Mouse (Mus musculus) ES-Bruce4 (cell line): Measurements from ENCODE around the gene Gm47429. TPM values are rescaled to one million over a fixed set of nuclear protein-coding genes. Genes with fewer than 3 reads are reported as not detected.
A peak's percentile ranks its signal among the peaks of the same experiment; 100 is the strongest.
"Not testable (repeated sequence)": the region's sequence is repeated elsewhere in the genome, so short reads cannot be mapped to it uniquely, and the experiment has no call there.

Experiments
- H3K27ac ChIP-seq: 2 replicates; pipeline ENCODE4 v1.5.1; 2012; ENCODE audit warnings: low read length, inconsistent platforms; ENCODE audit not compliant: insufficient read depth
- H3K27me3 ChIP-seq: 2 replicates; pipeline ENCODE4 v1.6.1; 2012; ENCODE audit warnings: mild to moderate bottlenecking, low read length, inconsistent platforms; ENCODE audit not compliant: control insufficient read depth, poor library complexity, insufficient read depth, severe bottlenecking
- H3K36me3 ChIP-seq: 2 replicates; pipeline ENCODE4 v1.6.1; 2012; ENCODE audit warnings: inconsistent platforms, mild to moderate bottlenecking, low read length, moderate library complexity; ENCODE audit not compliant: control insufficient read depth, poor library complexity, insufficient read depth, severe bottlenecking
- H3K4me1 ChIP-seq: one replicate; pipeline ENCODE4 v1.8.1; 2011; ENCODE audit warnings: low read length; ENCODE audit not compliant: control insufficient read depth, insufficient read depth
- H3K4me3 ChIP-seq: 2 replicates; pipeline ENCODE4 v1.5.1; 2011; ENCODE audit warnings: low read depth, mild to moderate bottlenecking, low read length
- H3K9ac ChIP-seq: 2 replicates; pipeline ENCODE4 v1.6.1; 2012; ENCODE audit warnings: low read depth, mild to moderate bottlenecking, inconsistent platforms; ENCODE audit not compliant: poor library complexity, severe bottlenecking
- H3K9me3 ChIP-seq: replicated peaks from 2 replicates; pipeline ENCODE4 v1.6.1; 2012; ENCODE audit warnings: mild to moderate bottlenecking, low read length, inconsistent platforms; ENCODE audit not compliant: control insufficient read depth, poor library complexity, insufficient read depth, severe bottlenecking
- CTCF ChIP-seq: IDR thresholded peaks from one replicate; pipeline ENCODE4 v1.8.1; 2011; ENCODE audit warnings: low read depth, low read length
- EP300 ChIP-seq: IDR thresholded peaks from 2 replicates; pipeline ENCODE4 v1.6.1; 2011; ENCODE audit warnings: low read depth, low read length; ENCODE audit not compliant: insufficient read depth
- POLR2A ChIP-seq: IDR thresholded peaks from one replicate; pipeline ENCODE4 v1.8.1; 2011; ENCODE audit warnings: low read length; ENCODE audit not compliant: insufficient read depth
- polyA plus RNA-seq: library from polyadenylated mRNA; stranded (reverse); fragments of >200 nt; gene quantifications from 2 replicates; pipeline ENCODE4 v1.2.4, GENCODE M21; 2011; ENCODE audit warnings: low read depth; ENCODE audit not compliant: missing spikeins, insufficient read depth, insufficient read length

Gm47429 gene
- polyA plus RNA-seq = not detected in 2 replicates

GRCm38 (mm10) chr13:50443812-50444211 lies at the start of gene Gm47429:
Gm47429 (minus strand) TSS chr13:50443912.
- no peak within 1 kb of the TSS for H3K27ac ChIP-seq
- H3K27me3 ChIP-seq = no peaks in the 10 kb centered on the region
- no peak within 1 kb of the TSS for H3K4me3 ChIP-seq
- no peak within 1 kb of the TSS for H3K9ac ChIP-seq
- H3K36me3 ChIP-seq = no peaks in the 10 kb centered on the region
- H3K9me3 ChIP-seq = no peaks in the 10 kb centered on the region
- H3K4me1 ChIP-seq = no peaks in the 10 kb centered on the region
- TF ChIP-seq POLR2A = no peak

GRCm38 (mm10) chr13:50488510-50488909 lies 44.8 kb upstream of the Gm47429 start:
- not testable (repeated sequence) for H3K9ac ChIP-seq

GRCm38 (mm10) chr13:50467007-50467406 lies 23.3 kb upstream of the Gm47429 start, which contains the start of gene Nutm2:
Nutm2 (plus strand) TSS chr13:50467307.
- H3K27me3 ChIP-seq = no peaks in the 10 kb centered on the region
- no peak within 1 kb of the TSS for H3K4me3 ChIP-seq
- H3K9me3 ChIP-seq = no peaks in the 10 kb centered on the region

More at GRCm38 (mm10) chr13:50488510-50488909, 44.8 kb upstream of the Gm47429 start:
- not testable (repeated sequence) for H3K9me3 ChIP-seq, H3K4me3 ChIP-seq, H3K4me1 ChIP-seq, H3K27me3 ChIP-seq, H3K36me3 ChIP-seq, H3K27ac ChIP-seq

DNA sequence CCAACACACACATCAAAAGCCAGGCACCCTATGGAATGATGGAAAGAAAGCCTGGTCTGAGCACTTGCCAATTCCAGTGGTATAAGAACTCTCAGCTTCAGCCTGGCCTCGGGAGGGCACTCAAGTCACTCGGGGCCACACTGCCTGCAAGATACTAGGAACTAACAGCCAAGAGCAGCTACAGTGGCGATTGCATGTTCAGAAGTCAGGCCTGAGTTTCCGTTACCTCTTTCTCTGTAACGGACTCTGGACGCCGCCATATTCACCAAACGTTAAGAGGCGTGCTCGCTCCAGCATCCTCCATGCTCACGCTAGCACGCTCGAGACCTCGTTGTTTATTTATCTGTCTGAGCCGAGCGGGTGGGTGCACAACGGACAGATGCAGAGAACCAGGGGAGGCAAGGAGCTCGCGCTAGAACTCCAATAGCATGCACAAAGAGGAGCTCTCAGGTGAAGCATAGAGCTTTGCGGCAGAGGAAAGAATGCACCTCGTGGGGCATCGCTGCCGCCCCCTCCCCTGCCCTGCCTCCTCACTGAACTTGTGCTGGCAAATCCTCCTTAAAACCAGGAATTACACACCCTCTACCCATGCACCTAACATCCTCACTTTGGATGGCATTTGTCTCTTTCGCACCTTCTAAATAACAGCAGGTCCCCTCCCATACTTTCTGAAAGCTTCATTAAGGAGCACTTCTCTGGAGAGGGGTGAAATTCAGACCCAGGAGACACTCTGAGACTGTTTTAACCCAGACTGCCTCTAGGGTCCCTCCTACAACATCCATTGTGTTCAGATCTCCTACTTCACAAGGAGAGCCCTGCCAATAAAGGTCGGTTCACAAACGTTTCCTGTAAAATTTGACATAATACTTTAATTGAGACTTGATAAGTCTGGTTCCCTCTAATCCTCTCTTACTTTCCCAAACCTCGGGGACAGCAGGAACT lies 21.2 kb upstream of the Gm47429 start:
- H3K9ac ChIP-seq = peak overlapping the region; percentile 22; the same call in 1 of the 2 replicates
- peak overlapping the region; percentile 48 for H3K4me3 ChIP-seq
- H3K27me3 ChIP-seq = no peaks in the 10 kb centered on the region
- TF ChIP-seq CTCF (no peak), POLR2A (no peak), EP300 (no peak)
- no peaks in the 10 kb centered on the region for H3K36me3 ChIP-seq
- no peaks in the 10 kb centered on the region for H3K9me3 ChIP-seq
- H3K4me1 ChIP-seq = peaks cover 2% of the 10 kb centered on the region
- peak overlapping the region; percentile 4; the same call in 1 of the 2 replicates for H3K27ac ChIP-seq

More at GRCm38 (mm10) chr13:50467007-50467406, 23.3 kb upstream of the Gm47429 start, which contains the start of gene Nutm2:
- TF ChIP-seq POLR2A (no peak), EP300 (no peak), CTCF (no peak)
- Histone ChIP-seq H3K27ac (no peak within 1 kb of the TSS), H3K9ac (no peak within 1 kb of the TSS), H3K36me3 (no peaks in the 10 kb centered on the region), H3K4me1 (no peaks in the 10 kb centered on the region)

DNA sequence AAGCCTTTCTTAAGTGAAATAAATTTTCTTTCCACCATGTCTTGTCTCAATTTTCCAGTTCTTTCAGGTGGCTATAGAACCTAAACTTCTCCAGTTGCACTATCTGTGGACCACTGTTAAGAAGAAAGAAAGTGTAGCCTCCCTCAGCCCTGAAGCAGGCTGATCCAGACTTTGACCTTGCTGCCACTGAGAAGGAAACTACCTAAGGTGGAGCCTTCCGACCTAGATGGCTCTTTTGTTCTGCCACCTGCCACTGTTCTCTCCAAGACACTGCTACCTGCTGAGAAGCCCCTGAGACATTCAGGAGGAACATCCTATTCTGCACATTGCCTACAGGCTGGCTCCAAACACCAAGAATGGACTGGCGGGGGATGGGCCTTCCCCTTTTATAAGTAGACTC lies 16.7 kb upstream of the Gm47429 start:
- H3K4me1 ChIP-seq, H3K4me3 ChIP-seq, H3K9me3 ChIP-seq, H3K9ac ChIP-seq, H3K27me3 ChIP-seq, H3K27ac ChIP-seq, H3K36me3 ChIP-seq: not testable (repeated sequence)
- peak; percentile 97 for TF ChIP-seq EP300

GRCm38 (mm10) chr13:50453426-50453825 lies 9.7 kb upstream of the Gm47429 start:
- TF ChIP-seq POLR2A = no peak
- peak; percentile 90 for TF ChIP-seq EP300
- H3K27me3 ChIP-seq = no peaks in the 10 kb centered on the region
- H3K9ac ChIP-seq = no peak overlapping the region
- peak overlapping the region; percentile 37 for H3K4me3 ChIP-seq
- H3K9me3 ChIP-seq = no peaks in the 10 kb centered on the region
- no peaks in the 10 kb centered on the region for H3K36me3 ChIP-seq
- H3K27ac ChIP-seq = peak overlapping the region; percentile 97
- H3K4me1 ChIP-seq = peaks cover 5% of the 10 kb centered on the region

DNA sequence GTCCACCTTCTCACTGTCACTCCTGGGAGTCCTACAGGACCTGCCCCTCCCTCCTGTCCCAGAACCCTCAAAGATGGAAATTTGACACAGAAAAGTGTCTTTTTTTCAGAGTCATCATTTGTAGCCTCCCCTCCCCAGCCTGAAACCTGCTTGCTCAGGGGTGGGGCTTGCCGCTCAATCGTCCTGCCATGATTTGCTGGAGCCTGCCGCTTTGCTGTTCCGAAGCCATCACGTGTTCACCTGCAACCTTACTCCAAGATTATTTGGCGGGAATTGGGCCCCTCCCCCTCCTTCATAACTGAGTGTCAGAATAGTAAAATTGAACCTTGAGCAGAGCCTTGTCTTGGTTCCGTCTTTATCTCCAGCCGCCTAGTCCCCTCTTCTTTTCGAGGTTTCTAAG lies 8.6 kb upstream of the Gm47429 start:
- not testable (repeated sequence) for H3K4me1 ChIP-seq, H3K9me3 ChIP-seq, H3K36me3 ChIP-seq, H3K27me3 ChIP-seq, H3K4me3 ChIP-seq
- Histone ChIP-seq H3K27ac (peak overlapping the region; percentile 97; the same call in 1 of the 2 replicates), H3K9ac (0 out of 2 replicates have a peak overlapping the region, but pooled peaks have one; percentile 28)
